Mouse (Mus musculus) right cerebral cortex, postnatal 25 days (tissue): ENCODE measurements around the gene Casd1.

ENCODE experiments used
- DNase-seq: peaks from one replicate; pipeline ENCODE4 v3.0.0; 2022

Gene Casd1

GRCm38 (mm10) chr6:4600658-4601296 lies at the start of gene Casd1:
Gene Casd1 (plus strand): TSS chr6:4600839.
- DNase-seq = peak; percentile 66

GRCm38 (mm10) chr6:4555366-4555765 lies 45.3 kb upstream of the Casd1 start:
- no peak for DNase-seq

GRCm38 (mm10) chr6:4557086-4557485 lies 43.6 kb upstream of the Casd1 start:
- DNase-seq = no peak

GRCm38 (mm10) chr6:4557678-4558077 lies 43.0 kb upstream of the Casd1 start:
- DNase-seq = peak; percentile 23

- no peak for DNase-seq
Measured at GRCm38 (mm10) chr6:4561156-4561555, 39.5 kb upstream of the Casd1 start.

- DNase-seq = no peak
Measured at GRCm38 (mm10) chr6:4561621-4562020, 39.0 kb upstream of the Casd1 start.

GRCm38 (mm10) chr6:4562401-4562800 lies 38.2 kb upstream of the Casd1 start:
- no peak for DNase-seq

GRCm38 (mm10) chr6:4563477-4563876 lies 37.2 kb upstream of the Casd1 start:
- no peak for DNase-seq

GRCm38 (mm10) chr6:4570412-4570811 lies 30.2 kb upstream of the Casd1 start:
- DNase-seq = no peak

- no peak for DNase-seq
Measured at GRCm38 (mm10) chr6:4577756-4578155, 22.9 kb upstream of the Casd1 start.

GRCm38 (mm10) chr6:4578343-4578742 lies 22.3 kb upstream of the Casd1 start:
- no peak for DNase-seq

- no peak for DNase-seq
Measured at GRCm38 (mm10) chr6:4579620-4580019, 21.0 kb upstream of the Casd1 start.

GRCm38 (mm10) chr6:4583485-4583884 lies 17.2 kb upstream of the Casd1 start:
- no peak for DNase-seq

- DNase-seq = no peak
Measured at GRCm38 (mm10) chr6:4587946-4588345, 12.7 kb upstream of the Casd1 start.

- no peak for DNase-seq
Measured at GRCm38 (mm10) chr6:4588722-4589121, 11.9 kb upstream of the Casd1 start.

- no peak for DNase-seq
Measured at GRCm38 (mm10) chr6:4590089-4590488, 10.6 kb upstream of the Casd1 start.

- no peak for DNase-seq
Measured at GRCm38 (mm10) chr6:4597711-4598110, 2.9 kb upstream of the Casd1 start.

- no peak for DNase-seq
Measured at GRCm38 (mm10) chr6:4600085-4600657, 468 bp upstream of the Casd1 start.

GRCm38 (mm10) chr6:4601297-4601931 lies 775 bp downstream of the Casd1 start:
- DNase-seq = peak; percentile 31

- no peak for DNase-seq
Measured at GRCm38 (mm10) chr6:4602012-4602411, 1.4 kb downstream of the Casd1 start.

- no peak for DNase-seq
Measured at GRCm38 (mm10) chr6:4606394-4606793, 5.8 kb downstream of the Casd1 start.

- DNase-seq = no peak
Measured at GRCm38 (mm10) chr6:4610216-4610896, 9.7 kb downstream of the Casd1 start.

GRCm38 (mm10) chr6:4611853-4612252 lies 11.2 kb downstream of the Casd1 start:
- DNase-seq = no peak

GRCm38 (mm10) chr6:4612431-4612830 lies 11.8 kb downstream of the Casd1 start:
- DNase-seq = no peak
